Mouse (Mus musculus): ENCODE results near the gene Gm49721. TPM values are rescaled to one million over a fixed set of nuclear protein-coding genes. Genes with fewer than 3 reads are reported as not detected.
"Not testable (repeated sequence)": the region's sequence is repeated elsewhere in the genome, so short reads cannot be mapped to it uniquely, and the experiment has no call there.

The Gm49721 gene
- polyA plus RNA-seq, 1 experiment from 2014 or later, result 0.17 TPM

GRCm38 (mm10) chr17:6997778-6998490 is 19.2 kb downstream of the Gm49721 start:
- not testable (repeated sequence) for H3K9ac ChIP-seq; H3K4me1 ChIP-seq; H3K27ac ChIP-seq; H3K4me3 ChIP-seq (replicated peaks); H3K9me3 ChIP-seq; H3K36me3 ChIP-seq (replicated peaks); H3K27me3 ChIP-seq; ATAC-seq (ENCODE audit: low FRiP score); H3K4me2 ChIP-seq
- WGBS, result 83% methylated on average over 1 of the region's 7 CpGs

- H3K9ac ChIP-seq; H3K4me1 ChIP-seq; H3K27ac ChIP-seq; ATAC-seq (ENCODE audit: low FRiP score); H3K9me3 ChIP-seq; H3K36me3 ChIP-seq (replicated peaks); H3K4me3 ChIP-seq (replicated peaks); H3K4me2 ChIP-seq; H3K27me3 ChIP-seq: not testable (repeated sequence)
- WGBS, result 88% methylated on average over 9 of the region's 12 CpGs
These were observed 23.3 kb downstream of the Gm49721 start for GRCm38 (mm10) chr17:7001790-7002585.

- WGBS, result no CpG with 5 or more reads among the region's 3 CpGs
- H3K4me1 ChIP-seq; H3K27ac ChIP-seq; H3K4me3 ChIP-seq (replicated peaks); ATAC-seq (ENCODE audit: low FRiP score); H3K27me3 ChIP-seq; H3K9ac ChIP-seq; H3K9me3 ChIP-seq; H3K4me2 ChIP-seq; H3K36me3 ChIP-seq (replicated peaks): not testable (repeated sequence)
These were observed 24.7 kb downstream of the Gm49721 start for GRCm38 (mm10) chr17:7003392-7003791.

DNA sequence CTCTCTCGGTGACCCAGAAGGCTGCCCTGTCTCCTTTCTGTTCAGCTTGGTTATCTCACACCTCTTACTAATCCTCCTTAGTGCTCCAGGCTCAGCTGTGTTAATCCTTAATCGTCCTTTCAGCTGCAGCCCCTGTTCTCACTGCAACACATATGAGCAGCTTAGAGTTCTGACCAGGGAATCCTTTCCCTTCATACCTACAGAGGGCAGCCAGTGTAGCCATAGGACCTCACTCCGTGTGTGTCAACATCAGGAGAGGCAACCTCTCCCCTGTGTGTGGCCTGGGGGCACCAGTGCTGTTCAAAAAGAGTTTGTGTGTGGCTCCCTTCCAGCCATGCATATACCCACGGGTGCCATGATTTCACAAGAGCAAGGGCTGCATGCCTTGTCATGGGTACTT is 26.9 kb downstream of the Gm49721 start:
- not testable (repeated sequence) for H3K36me3 ChIP-seq (replicated peaks); H3K9ac ChIP-seq; ATAC-seq (ENCODE audit: low FRiP score); H3K9me3 ChIP-seq; H3K4me3 ChIP-seq (replicated peaks); H3K27me3 ChIP-seq; H3K4me1 ChIP-seq; H3K27ac ChIP-seq; H3K4me2 ChIP-seq
- WGBS, result 30% methylated on average over 3 of the region's 4 CpGs

- not testable (repeated sequence) for H3K36me3 ChIP-seq (replicated peaks); H3K4me1 ChIP-seq; H3K9ac ChIP-seq; H3K4me3 ChIP-seq (replicated peaks); H3K27ac ChIP-seq; ATAC-seq (ENCODE audit: low FRiP score); H3K27me3 ChIP-seq; H3K4me2 ChIP-seq; H3K9me3 ChIP-seq
These were observed 30.2 kb downstream of the Gm49721 start for GRCm38 (mm10) chr17:7008885-7009284.

DNA sequence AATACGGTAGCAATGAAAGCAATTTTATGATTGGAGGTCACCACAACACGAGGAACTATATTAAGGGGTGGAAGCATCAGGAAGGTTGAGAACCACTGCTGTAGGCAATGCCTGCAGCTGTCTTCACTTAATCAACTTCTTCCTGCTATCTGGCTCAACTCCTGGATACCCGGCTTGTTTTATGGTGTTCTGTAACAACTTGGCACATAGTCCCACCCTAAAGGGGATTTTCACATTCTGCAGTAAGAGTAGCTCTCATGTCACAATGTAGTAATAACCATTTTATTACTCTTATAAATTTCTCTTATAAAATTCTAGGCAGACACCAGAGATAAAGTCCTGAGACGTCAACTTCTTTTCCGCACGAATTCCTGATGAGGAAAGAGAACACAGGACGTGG is 30.7 kb downstream of the Gm49721 start:
- not testable (repeated sequence) for H3K27ac ChIP-seq; H3K27me3 ChIP-seq; H3K9ac ChIP-seq; H3K4me3 ChIP-seq (replicated peaks); H3K9me3 ChIP-seq; H3K36me3 ChIP-seq (replicated peaks); ATAC-seq (ENCODE audit: low FRiP score); H3K4me2 ChIP-seq; H3K4me1 ChIP-seq
- WGBS, result no CpG with 5 or more reads among the region's 7 CpGs

DNA sequence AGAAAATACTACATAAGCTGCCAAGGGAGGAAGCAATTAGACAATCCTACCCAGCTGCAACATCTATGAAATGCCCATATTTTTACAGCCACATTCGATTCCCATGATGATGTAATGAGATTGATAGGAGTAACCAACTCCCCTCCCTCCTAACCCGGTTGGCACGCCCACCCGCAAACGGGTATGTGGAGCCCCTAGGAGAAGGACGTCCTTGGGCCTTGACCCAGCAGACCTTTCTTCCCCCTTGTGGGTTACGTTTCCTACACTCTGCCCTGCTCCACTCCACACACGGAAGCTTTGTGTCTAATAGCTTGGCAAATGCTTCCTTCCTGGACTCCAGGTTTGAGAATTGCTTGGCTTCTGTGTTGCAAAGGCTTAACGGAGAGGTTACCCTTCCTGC is 31.2 kb downstream of the Gm49721 start:
- not testable (repeated sequence) for H3K4me3 ChIP-seq (replicated peaks); ATAC-seq (ENCODE audit: low FRiP score); H3K9ac ChIP-seq; H3K4me2 ChIP-seq; H3K4me1 ChIP-seq; H3K27me3 ChIP-seq; H3K36me3 ChIP-seq (replicated peaks); H3K9me3 ChIP-seq; H3K27ac ChIP-seq
- 85% methylated on average over 5 of the region's 9 CpGs for WGBS

DNA sequence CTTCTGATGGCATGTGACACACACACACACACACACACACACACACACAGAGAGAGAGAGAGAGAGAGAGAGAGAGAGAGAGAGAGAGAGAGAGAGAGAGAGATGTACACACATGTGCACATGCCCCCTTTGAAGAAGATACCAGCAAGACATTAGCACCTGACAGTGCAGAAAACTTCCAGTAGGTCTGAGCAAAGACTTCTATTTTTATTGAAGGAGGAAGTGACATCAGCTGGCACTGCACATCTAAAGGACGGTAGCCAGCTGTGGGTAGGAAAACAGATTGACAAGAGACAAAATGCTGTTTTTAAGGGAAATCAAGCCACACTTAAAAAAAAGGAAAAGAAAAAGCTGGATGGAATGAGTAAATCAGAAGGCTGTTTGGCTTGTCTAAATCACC is 35.5 kb downstream of the Gm49721 start:
- not testable (repeated sequence) for H3K4me1 ChIP-seq; H3K9ac ChIP-seq; H3K36me3 ChIP-seq (replicated peaks); H3K4me3 ChIP-seq (replicated peaks); H3K27ac ChIP-seq; H3K9me3 ChIP-seq; ATAC-seq (ENCODE audit: low FRiP score); H3K27me3 ChIP-seq; H3K4me2 ChIP-seq
- WGBS, result no CpG with 5 or more reads among the region's 1 CpGs

GRCm38 (mm10) chr17:7025257-7025656 is 46.6 kb downstream of the Gm49721 start, which contains the start of gene Gm1604a:
Gene Gm1604a, plus strand, starts transcription at chr17:7025568.
- WGBS, result 3% methylated on average over 5 of the region's 14 CpGs
- not testable (repeated sequence) for H3K36me3 ChIP-seq (replicated peaks); H3K27me3 ChIP-seq; H3K9me3 ChIP-seq; H3K4me2 ChIP-seq; H3K27ac ChIP-seq; H3K4me3 ChIP-seq (replicated peaks); H3K4me1 ChIP-seq; H3K9ac ChIP-seq
- peak; percentile 89 for ATAC-seq (ENCODE audit: low FRiP score)

DNA sequence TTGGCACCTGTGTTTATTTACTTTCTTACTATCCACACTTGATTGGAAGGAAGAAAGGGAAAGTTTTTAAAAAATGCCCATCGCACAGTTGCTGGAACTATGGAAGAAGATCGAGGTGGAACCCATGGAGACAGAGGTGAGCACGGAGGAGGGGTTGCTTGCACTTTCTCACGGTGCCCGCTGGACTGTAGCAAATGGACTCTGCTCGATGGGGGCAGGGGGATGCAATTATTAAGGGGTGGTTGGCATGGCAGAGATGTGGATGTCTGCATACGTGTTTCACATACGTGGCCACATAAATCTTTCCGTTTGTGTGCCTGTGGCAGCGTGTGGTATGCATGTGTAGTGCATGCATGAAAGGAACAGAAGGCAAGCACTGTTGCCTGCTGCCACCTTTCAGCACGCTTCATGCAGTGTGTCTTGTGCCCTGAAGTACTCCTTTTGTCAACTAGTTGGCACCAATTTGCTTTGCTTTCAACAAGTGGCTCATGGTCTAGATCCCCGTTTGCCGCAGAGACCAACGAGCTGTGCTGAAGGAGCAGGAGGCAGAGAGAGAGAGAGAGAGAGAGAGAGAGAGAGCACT is 47.2 kb downstream of the Gm49721 start:
- 41% methylated on average over 3 of the region's 14 CpGs for WGBS
- not testable (repeated sequence) for H3K4me3 ChIP-seq (replicated peaks); H3K27ac ChIP-seq; H3K4me2 ChIP-seq; H3K9ac ChIP-seq; H3K36me3 ChIP-seq (replicated peaks); H3K9me3 ChIP-seq; H3K4me1 ChIP-seq; H3K27me3 ChIP-seq
- ATAC-seq (ENCODE audit: low FRiP score), result peak; percentile 67; the same call in 1 of the 2 replicates

- H3K36me3 ChIP-seq (replicated peaks); H3K4me1 ChIP-seq; H3K9me3 ChIP-seq; H3K27ac ChIP-seq; H3K9ac ChIP-seq; ATAC-seq (ENCODE audit: low FRiP score); H3K4me3 ChIP-seq (replicated peaks); H3K4me2 ChIP-seq; H3K27me3 ChIP-seq: not testable (repeated sequence)
- 82% methylated on average over 7 of the region's 7 CpGs for WGBS
These were observed 51.5 kb downstream of the Gm49721 start for GRCm38 (mm10) chr17:7030204-7030603.

DNA sequence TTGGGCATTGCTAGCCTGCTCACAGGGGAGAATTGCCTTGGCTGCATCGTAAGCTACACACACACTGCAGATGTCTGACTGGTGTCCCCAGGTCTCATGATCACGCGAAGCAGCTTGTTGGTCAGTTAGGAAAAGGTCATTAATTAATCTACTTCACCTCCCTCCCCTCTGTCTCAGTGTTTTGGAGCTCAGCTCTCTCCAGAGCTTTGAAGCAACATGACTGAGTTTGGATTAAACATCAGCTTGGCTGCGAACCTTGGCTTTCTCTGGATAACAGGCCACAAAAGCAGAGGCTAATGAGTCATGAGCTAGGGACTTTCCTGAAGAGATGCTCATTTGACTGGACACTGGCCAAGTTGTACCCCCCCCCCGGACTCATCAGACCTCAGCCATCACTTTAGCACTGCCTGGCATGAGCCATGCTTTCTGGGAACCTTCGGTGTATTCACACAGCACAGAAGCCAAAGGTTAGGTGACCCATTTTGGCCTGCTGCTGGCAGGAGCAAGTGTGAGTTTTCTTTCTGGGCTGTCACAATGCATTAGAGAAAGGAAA is 52.0 kb downstream of the Gm49721 start:
- not testable (repeated sequence) for ATAC-seq (ENCODE audit: low FRiP score); H3K9ac ChIP-seq; H3K27me3 ChIP-seq; H3K4me3 ChIP-seq (replicated peaks); H3K36me3 ChIP-seq (replicated peaks); H3K4me2 ChIP-seq; H3K9me3 ChIP-seq; H3K4me1 ChIP-seq; H3K27ac ChIP-seq
- 79% methylated on average over 3 of the region's 6 CpGs for WGBS
